Mouse (Mus musculus): ENCODE measurements around the gene Syne1. TPM values are rescaled to one million over a fixed set of nuclear protein-coding genes. Genes with fewer than 3 reads are reported as not detected.

Syne1 gene
- polyA plus RNA-seq, 1 experiment from 2014 or later = 6.2 TPM

GRCm38 (mm10) chr10:5234721-5235501, 316.4 kb downstream of the Syne1 start:
- DNase-seq (ENCODE audit: low spot score) (no peak), ATAC-seq (no peak)
- Histone ChIP-seq H3K27ac (ENCODE audit: low read length) (no peak overlapping the region), H3K27me3 (replicated peaks; ENCODE audit: insufficient read depth, low read length) (no peaks in the 10 kb centered on the region), H3K4me1 (ENCODE audit: insufficient read depth, low read depth, low read length) (no peaks in the 10 kb centered on the region), H3K36me3 (ENCODE audit: insufficient read depth, low read length) (no peaks in the 10 kb centered on the region), H3K4me3 (ENCODE audit: low read depth, low read length) (no peak overlapping the region), H3K9me3 (ENCODE audit: low read length) (no peaks in the 10 kb centered on the region), H3K4me2 (replicated peaks; ENCODE audit: low read depth, low read length) (no peak overlapping the region), H3K9ac (replicated peaks; ENCODE audit: low read depth) (no peak overlapping the region)
- TF ChIP-seq CTCF (IDR thresholded peaks at IDR 0.05) (no peak), EP300 (IDR thresholded peaks at IDR 0.05) (no peak)
- WGBS = 67% methylated on average over 9 of the region's 9 CpGs

DNA sequence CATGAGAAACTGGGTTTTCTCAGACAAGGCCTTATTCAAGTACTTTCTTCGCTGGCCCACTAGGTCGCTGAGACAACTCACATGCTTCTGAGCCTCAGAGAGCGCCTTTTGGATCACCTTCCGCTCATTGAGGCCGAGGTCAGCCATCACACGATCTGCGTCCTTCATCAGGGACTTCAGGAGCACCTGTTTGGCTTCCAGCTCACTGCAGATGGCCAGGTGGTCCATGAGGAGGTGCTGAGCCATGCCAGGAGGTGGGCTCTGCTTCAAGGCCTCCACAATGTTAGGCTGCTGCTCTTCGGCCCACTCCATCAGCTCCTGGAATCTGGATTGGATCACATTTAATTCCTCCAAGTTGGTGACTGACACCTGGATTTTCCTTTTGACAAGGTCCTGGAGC, 322.2 kb downstream of the Syne1 start:
- Histone ChIP-seq H3K4me3 (ENCODE audit: low read depth, low read length) (no peak overlapping the region), H3K27me3 (replicated peaks; ENCODE audit: insufficient read depth, low read length) (no peaks in the 10 kb centered on the region), H3K36me3 (ENCODE audit: insufficient read depth, low read length) (no peaks in the 10 kb centered on the region), H3K4me2 (replicated peaks; ENCODE audit: low read depth, low read length) (no peak overlapping the region), H3K9ac (replicated peaks; ENCODE audit: low read depth) (no peak overlapping the region), H3K9me3 (ENCODE audit: low read length) (no peaks in the 10 kb centered on the region), H3K27ac (ENCODE audit: low read length) (no peak overlapping the region), H3K4me1 (ENCODE audit: insufficient read depth, low read depth, low read length) (no peaks in the 10 kb centered on the region)
- no peak for DNase-seq (ENCODE audit: low spot score)
- TF ChIP-seq CTCF (IDR thresholded peaks at IDR 0.05) (no peak), EP300 (IDR thresholded peaks at IDR 0.05) (no peak)
- ATAC-seq = no peak
- 89% methylated on average over 8 of the region's 8 CpGs for WGBS

DNA sequence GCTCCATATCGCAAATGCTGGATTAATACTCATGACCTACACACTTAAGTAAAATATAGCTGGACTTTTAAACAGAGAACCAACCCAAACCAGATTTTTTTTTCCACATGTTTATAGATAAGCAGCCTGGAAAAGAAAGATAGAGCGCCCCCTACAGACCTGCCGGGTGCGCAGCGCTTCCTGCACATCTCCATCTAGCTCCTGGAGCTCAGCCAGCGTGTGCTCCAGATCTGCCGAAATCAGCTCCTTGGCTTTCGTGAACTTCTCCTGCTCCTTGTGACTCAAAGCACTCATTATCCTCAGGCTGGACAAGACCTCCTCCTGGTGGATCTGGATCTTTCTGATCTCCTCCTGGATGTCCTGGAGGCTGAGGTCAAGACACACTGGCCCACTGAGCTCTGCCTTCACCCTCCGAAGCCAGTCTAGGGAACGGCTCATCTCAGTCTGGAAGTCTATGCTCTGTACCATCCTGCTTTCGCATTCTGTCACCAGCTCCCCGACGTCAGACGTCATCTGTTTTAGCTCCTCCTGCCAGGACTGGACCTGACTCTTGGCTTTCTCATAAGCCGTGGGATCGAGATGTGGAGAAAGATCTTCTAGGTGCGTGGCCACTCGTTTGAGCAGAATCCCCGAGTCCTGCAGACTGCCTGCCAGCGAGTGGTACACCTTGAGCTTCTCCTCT, 323.7 kb downstream of the Syne1 start:
- 74% methylated on average over 20 of the region's 20 CpGs for WGBS
- no peak for DNase-seq (ENCODE audit: low spot score)
- ATAC-seq = no peak

GRCm38 (mm10) chr10:5215943-5216342, 335.3 kb downstream of the Syne1 start:
- Histone ChIP-seq H3K4me2 (replicated peaks; ENCODE audit: low read depth, low read length) (no peak overlapping the region), H3K36me3 (ENCODE audit: insufficient read depth, low read length) (no peaks in the 10 kb centered on the region), H3K9me3 (ENCODE audit: low read length) (no peaks in the 10 kb centered on the region), H3K27me3 (replicated peaks; ENCODE audit: insufficient read depth, low read length) (no peaks in the 10 kb centered on the region), H3K4me3 (ENCODE audit: low read depth, low read length) (no peak overlapping the region), H3K4me1 (ENCODE audit: insufficient read depth, low read depth, low read length) (no peaks in the 10 kb centered on the region), H3K9ac (replicated peaks; ENCODE audit: low read depth) (no peak overlapping the region), H3K27ac (ENCODE audit: low read length) (no peak overlapping the region)
- TF ChIP-seq EP300 (IDR thresholded peaks at IDR 0.05) (no peak), CTCF (IDR thresholded peaks at IDR 0.05) (no peak)
- DNase-seq (ENCODE audit: low spot score) (no peak), ATAC-seq (no peak)
- 57% methylated on average over 1 of the region's 1 CpGs for WGBS

More for the DNA sequence above, 323.7 kb downstream of the Syne1 start:
- Histone ChIP-seq H3K4me3 (ENCODE audit: low read depth, low read length) (no peak overlapping the region), H3K4me2 (replicated peaks; ENCODE audit: low read depth, low read length) (no peak overlapping the region), H3K4me1 (ENCODE audit: insufficient read depth, low read depth, low read length) (no peaks in the 10 kb centered on the region), H3K36me3 (ENCODE audit: insufficient read depth, low read length) (no peaks in the 10 kb centered on the region), H3K9ac (replicated peaks; ENCODE audit: low read depth) (no peak overlapping the region), H3K9me3 (ENCODE audit: low read length) (no peaks in the 10 kb centered on the region), H3K27me3 (replicated peaks; ENCODE audit: insufficient read depth, low read length) (no peaks in the 10 kb centered on the region), H3K27ac (ENCODE audit: low read length) (no peak overlapping the region)
- TF ChIP-seq CTCF (IDR thresholded peaks at IDR 0.05) = peak; percentile 18
- no peak for TF ChIP-seq EP300 (IDR thresholded peaks at IDR 0.05)

GRCm38 (mm10) chr10:5207905-5208641, 343.2 kb downstream of the Syne1 start:
- H3K9ac ChIP-seq (replicated peaks; ENCODE audit: low read depth) = no peak overlapping the region
- H3K27ac ChIP-seq (ENCODE audit: low read length) = peak overlapping the region; percentile 51
- H3K27me3 ChIP-seq (replicated peaks; ENCODE audit: insufficient read depth, low read length) = no peaks in the 10 kb centered on the region
- DNase-seq (ENCODE audit: low spot score) (peak; percentile 67), ATAC-seq (peak; percentile 95)
- H3K4me3 ChIP-seq (ENCODE audit: low read depth, low read length) = no peak overlapping the region
- TF ChIP-seq CTCF (IDR thresholded peaks at IDR 0.05) = no peak
- peak; percentile 76 for TF ChIP-seq EP300 (IDR thresholded peaks at IDR 0.05)
- no peaks in the 10 kb centered on the region for H3K36me3 ChIP-seq (ENCODE audit: insufficient read depth, low read length)
- WGBS = 16% methylated on average over 7 of the region's 7 CpGs
- no peaks in the 10 kb centered on the region for H3K4me1 ChIP-seq (ENCODE audit: insufficient read depth, low read depth, low read length)
- no peak overlapping the region for H3K4me2 ChIP-seq (replicated peaks; ENCODE audit: low read depth, low read length)
- H3K9me3 ChIP-seq (ENCODE audit: low read length) = no peaks in the 10 kb centered on the region

- H3K36me3 ChIP-seq (ENCODE audit: insufficient read depth, low read length) = no peaks in the 10 kb centered on the region
- no peak overlapping the region for H3K27ac ChIP-seq (ENCODE audit: low read length)
- H3K4me1 ChIP-seq (ENCODE audit: insufficient read depth, low read depth, low read length) = no peaks in the 10 kb centered on the region
- no peak for ATAC-seq
- H3K9me3 ChIP-seq (ENCODE audit: low read length) = no peaks in the 10 kb centered on the region
- TF ChIP-seq CTCF (IDR thresholded peaks at IDR 0.05) = no peak
- no peak overlapping the region for H3K4me3 ChIP-seq (ENCODE audit: low read depth, low read length)
- H3K9ac ChIP-seq (replicated peaks; ENCODE audit: low read depth) = no peak overlapping the region
- DNase-seq (ENCODE audit: low spot score) = no peak
- H3K27me3 ChIP-seq (replicated peaks; ENCODE audit: insufficient read depth, low read length) = no peaks in the 10 kb centered on the region
- no peak overlapping the region for H3K4me2 ChIP-seq (replicated peaks; ENCODE audit: low read depth, low read length)
- 77% methylated on average over 3 of the region's 3 CpGs for WGBS
Observed at GRCm38 (mm10) chr10:5205977-5206376, 345.3 kb downstream of the Syne1 start.
